Mouse (Mus musculus) midbrain, embryonic 16.5 days (tissue): Measurements from ENCODE around the gene Dock4. TPM values are rescaled to one million over a fixed set of nuclear protein-coding genes. Genes with fewer than 3 reads are reported as not detected.

Experiments used
- ATAC-seq: fragments of 200-750 bp; cut with Nextera tagmentation; 2 replicates; pipeline ENCODE4 v1.8.0; 2017; ENCODE audit warnings: moderate TSS enrichment
- H3K27ac ChIP-seq: fragments of 300-500 bp; sonication (generic); 2 replicates; pipeline ENCODE4 v1.5.1; 2014; ENCODE audit warnings: mild to moderate bottlenecking, low read length, mixed read lengths
- H3K27me3 ChIP-seq: fragments of 300-500 bp; sonication (generic); 2 replicates; pipeline ENCODE4 v1.6.1; 2014; ENCODE audit warnings: low read depth, low read length, mixed read lengths; ENCODE audit not compliant: control insufficient read depth, insufficient read depth
- H3K36me3 ChIP-seq: fragments of 300-500 bp; sonication (generic); 2 replicates; pipeline ENCODE4 v1.6.1; 2014; ENCODE audit warnings: mild to moderate bottlenecking, low read length, moderate library complexity, mixed read lengths; ENCODE audit not compliant: control insufficient read depth, insufficient read depth
- H3K4me1 ChIP-seq: fragments of 300-500 bp; sonication (generic); 2 replicates; pipeline ENCODE4 v1.6.1; 2014; ENCODE audit warnings: mild to moderate bottlenecking, low read length, mixed read lengths; ENCODE audit not compliant: control insufficient read depth, insufficient read depth
- H3K4me2 ChIP-seq: fragments of 300-500 bp; sonication (generic); 2 replicates; pipeline ENCODE4 v1.6.1; 2014; ENCODE audit warnings: mild to moderate bottlenecking, low read length, mixed read lengths
- H3K4me3 ChIP-seq: fragments of 300-500 bp; sonication (generic); 2 replicates; pipeline ENCODE4 v1.5.1; 2014; ENCODE audit warnings: low read depth, mild to moderate bottlenecking, low read length, moderate library complexity, mixed read lengths
- H3K9ac ChIP-seq: fragments of 300-500 bp; sonication (generic); 2 replicates; pipeline ENCODE4 v1.6.1; 2014; ENCODE audit warnings: low read depth, low read length, mixed read lengths
- H3K9me3 ChIP-seq: fragments of 300-500 bp; sonication (generic); replicated peaks from 2 replicates; pipeline ENCODE4 v1.6.1; 2014; ENCODE audit warnings: mild to moderate bottlenecking, low read length, mixed read lengths; ENCODE audit not compliant: control insufficient read depth, poor library complexity, severe bottlenecking
- WGBS: fragments of 180-500 bp; shearing (Covaris S2); extraction: QIAGEN DNeasy Blood & Tissue Kit; methylation state at CpG from one replicate; pipeline ENCODE4 v1.1.7; 2014; 5-methylcytosine and 5-hydroxymethylcytosine counted together
- polyA plus RNA-seq: library from polyadenylated mRNA; unstranded; fragments of >200 nt; fragmentation: Nextera tagmentation; extraction: Ambion mirVana; gene quantifications from 2 replicates; pipeline ENCODE4 v1.2.1, GENCODE M21; 2015

Dock4 gene
- polyA plus RNA-seq, 1 experiment from 2014 or later: 34.8 TPM

DNA sequence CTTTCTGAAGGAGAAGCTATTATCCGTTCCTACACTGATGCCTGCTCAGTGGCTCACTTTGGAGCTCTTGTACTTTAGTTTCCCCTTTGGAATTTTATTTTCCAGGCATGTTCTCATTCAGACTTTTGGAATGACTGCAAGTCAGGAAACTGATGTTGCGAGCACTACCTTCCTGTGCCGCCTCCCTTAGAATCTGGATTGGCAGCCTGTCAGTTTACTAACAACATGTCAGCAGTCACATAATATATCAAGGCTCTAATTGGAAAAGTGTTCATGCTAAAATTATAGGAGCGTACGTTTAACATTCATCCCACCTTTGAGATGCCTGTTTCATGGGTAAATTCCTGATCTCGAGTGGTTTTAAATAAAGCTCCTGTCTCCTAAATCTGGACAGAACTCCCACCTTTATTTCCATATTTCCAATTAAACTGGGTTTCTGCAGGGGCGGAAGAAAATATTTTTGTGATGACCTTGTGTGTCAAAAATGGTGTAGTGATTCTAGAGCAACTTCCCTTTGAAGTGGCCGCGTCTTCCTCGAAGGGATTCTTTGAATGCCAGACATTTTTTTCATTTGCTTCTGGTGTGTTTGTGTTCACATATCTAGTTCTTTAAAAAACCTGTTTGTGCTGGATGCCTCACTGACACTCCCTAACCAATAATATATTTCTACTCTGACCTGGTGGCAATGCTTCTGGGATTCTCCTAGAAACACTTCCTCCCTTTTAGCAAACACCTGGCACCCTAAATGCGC is 26.1 kb downstream of the Dock4 start:
- peaks cover 26% of the 10 kb centered on the region for H3K4me1 ChIP-seq
- no peaks in the 10 kb centered on the region for H3K27me3 ChIP-seq
- no peak overlapping the region for H3K4me3 ChIP-seq
- H3K36me3 ChIP-seq: no peaks in the 10 kb centered on the region
- 64% methylated on average over 11 of the region's 11 CpGs for WGBS
- no peak for ATAC-seq
- H3K9ac ChIP-seq: no peak overlapping the region
- no peak overlapping the region for H3K27ac ChIP-seq
- H3K4me2 ChIP-seq: peak overlapping the region; percentile 36
- no peaks in the 10 kb centered on the region for H3K9me3 ChIP-seq

DNA sequence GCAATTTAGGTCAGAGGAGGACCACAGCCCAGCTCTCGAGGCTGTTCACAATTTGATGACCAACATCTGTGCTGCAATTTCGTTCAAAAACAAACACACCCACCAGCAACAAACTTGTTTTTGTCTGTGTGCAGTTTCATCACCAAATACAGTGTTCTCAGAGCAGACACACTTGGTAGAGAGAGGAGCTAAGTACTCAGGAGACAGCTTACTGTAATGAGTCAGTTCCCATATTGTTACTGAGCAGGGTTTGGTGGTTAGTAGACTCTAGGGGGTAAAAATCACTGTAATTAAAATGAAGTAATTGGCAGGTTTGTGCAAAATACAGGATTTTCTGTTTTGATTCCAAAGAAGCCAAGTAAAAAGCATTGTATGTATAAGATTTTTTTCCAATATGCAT is 28.0 kb downstream of the Dock4 start:
- Histone ChIP-seq H3K4me1 (peaks cover 36% of the 10 kb centered on the region), H3K27me3 (no peaks in the 10 kb centered on the region), H3K4me2 (no peak overlapping the region), H3K4me3 (no peak overlapping the region), H3K36me3 (no peaks in the 10 kb centered on the region), H3K9ac (no peak overlapping the region), H3K9me3 (no peaks in the 10 kb centered on the region), H3K27ac (no peak overlapping the region)
- ATAC-seq: no peak
- 75% methylated on average over 2 of the region's 2 CpGs for WGBS

DNA sequence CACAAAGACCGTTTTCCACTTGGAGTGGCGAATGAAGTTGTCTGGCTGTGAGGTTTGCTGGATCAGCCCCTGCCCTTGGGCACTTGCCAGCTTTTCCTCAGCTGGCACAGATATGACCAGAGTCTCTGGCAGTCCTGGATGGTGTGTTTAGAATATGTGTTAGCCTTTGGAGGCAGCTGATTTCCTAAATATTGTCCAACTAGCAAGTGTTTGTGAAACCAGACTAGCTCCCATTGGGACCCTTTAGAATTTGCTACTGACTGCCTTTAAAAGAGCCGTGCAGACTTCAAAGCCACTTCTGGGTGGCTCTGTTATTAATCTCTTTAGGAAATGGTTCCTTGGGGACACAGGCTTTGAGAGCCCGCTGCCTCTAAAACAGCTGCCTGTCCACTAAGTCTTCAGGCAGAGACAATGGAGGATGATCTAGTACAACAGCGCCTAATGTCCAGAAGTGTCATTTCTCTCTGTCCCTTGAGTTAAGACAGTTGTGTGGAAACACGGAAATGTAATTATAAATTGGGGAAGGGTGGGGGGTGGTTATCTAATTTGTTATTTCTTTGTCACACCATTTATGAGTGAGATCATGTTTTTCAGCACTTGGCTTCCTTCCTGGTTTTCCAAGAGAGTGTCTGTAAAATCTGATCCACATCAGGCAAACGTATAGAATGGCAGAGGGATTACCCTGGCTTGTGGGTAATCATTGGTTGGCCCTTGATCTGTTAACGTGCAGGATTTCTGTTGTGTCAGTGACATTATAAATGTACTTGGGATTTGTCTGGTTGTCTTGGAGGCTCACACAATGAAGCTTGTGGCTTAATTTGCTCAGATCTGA is 32.1 kb downstream of the Dock4 start:
- peak; percentile 57; the same call in 1 of the 2 replicates for ATAC-seq
- WGBS: 17% methylated on average over 8 of the region's 8 CpGs
- H3K27ac ChIP-seq: no peak overlapping the region; the same call in 1 of the 2 replicates

GRCm38 (mm10) chr12:40484224-40484623 is 38.5 kb downstream of the Dock4 start:
- H3K4me2 ChIP-seq: peak overlapping the region; percentile 12; the same call in 1 of the 2 replicates
- WGBS: 15% methylated on average over 3 of the region's 3 CpGs
- peaks cover 17% of the 10 kb centered on the region for H3K4me1 ChIP-seq
- H3K27me3 ChIP-seq: no peaks in the 10 kb centered on the region
- H3K36me3 ChIP-seq: no peaks in the 10 kb centered on the region
- ATAC-seq: peak; percentile 72
- no peak overlapping the region for H3K27ac ChIP-seq
- no peaks in the 10 kb centered on the region for H3K9me3 ChIP-seq
- no peak overlapping the region for H3K9ac ChIP-seq
- no peak overlapping the region for H3K4me3 ChIP-seq

More for the DNA sequence above, 32.1 kb downstream of the Dock4 start:
- H3K4me1 ChIP-seq: peaks cover 21% of the 10 kb centered on the region
- H3K36me3 ChIP-seq: no peaks in the 10 kb centered on the region
- H3K4me2 ChIP-seq: no peak overlapping the region
- H3K9ac ChIP-seq: no peak overlapping the region
- no peak overlapping the region for H3K4me3 ChIP-seq
- no peaks in the 10 kb centered on the region for H3K9me3 ChIP-seq
- H3K27me3 ChIP-seq: no peaks in the 10 kb centered on the region

GRCm38 (mm10) chr12:40485210-40485609 is 39.5 kb downstream of the Dock4 start:
- Histone ChIP-seq H3K27me3 (no peaks in the 10 kb centered on the region), H3K9ac (no peak overlapping the region), H3K4me1 (peaks cover 17% of the 10 kb centered on the region), H3K4me3 (no peak overlapping the region), H3K9me3 (no peaks in the 10 kb centered on the region), H3K4me2 (no peak overlapping the region), H3K36me3 (no peaks in the 10 kb centered on the region), H3K27ac (no peak overlapping the region)
- 96% methylated on average over 1 of the region's 1 CpGs for WGBS
- no peak for ATAC-seq

DNA sequence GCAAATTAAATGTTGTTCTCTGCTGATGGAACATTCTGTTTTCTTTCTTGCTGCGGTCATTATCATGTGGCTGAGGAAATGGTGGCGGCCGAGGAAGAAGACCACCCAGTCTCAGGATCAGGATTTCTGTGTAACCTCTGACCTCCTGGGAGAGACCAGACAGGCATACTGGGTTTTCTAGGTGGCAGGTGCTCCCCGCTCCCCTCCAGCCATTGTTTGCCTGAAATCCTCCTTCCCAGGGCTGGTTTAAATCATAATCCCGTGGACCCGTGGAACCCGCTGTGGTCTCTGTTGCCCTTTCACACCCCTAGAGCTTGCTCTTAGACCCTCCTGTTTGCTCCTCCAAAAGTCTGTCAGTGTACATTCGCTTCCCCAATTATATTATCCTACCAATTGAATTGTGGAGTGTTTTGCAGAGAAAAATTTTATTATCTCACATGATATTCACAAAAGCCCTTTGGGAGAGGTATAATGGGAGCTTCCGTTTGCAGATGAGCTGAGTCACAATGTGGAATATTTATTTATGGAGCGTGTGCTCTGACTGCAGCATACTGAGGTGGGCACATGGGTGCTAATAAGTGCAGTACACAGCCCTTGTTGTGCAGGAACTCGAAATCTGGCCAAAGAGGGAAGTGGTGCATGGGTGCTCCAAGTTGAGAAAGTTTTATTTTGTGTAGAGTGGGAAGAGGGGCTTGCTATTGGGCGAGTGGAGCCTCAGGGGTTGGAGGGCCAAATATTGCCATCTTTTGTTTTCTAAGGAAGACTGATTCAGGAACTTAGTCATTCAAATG is 40.5 kb downstream of the Dock4 start:
- no peaks in the 10 kb centered on the region for H3K27me3 ChIP-seq
- no peak for ATAC-seq
- H3K36me3 ChIP-seq: no peaks in the 10 kb centered on the region
- H3K4me2 ChIP-seq: no peak overlapping the region
- WGBS: 40% methylated on average over 12 of the region's 12 CpGs
- H3K27ac ChIP-seq: no peak overlapping the region
- no peak overlapping the region for H3K9ac ChIP-seq
- H3K4me1 ChIP-seq: peaks cover 28% of the 10 kb centered on the region
- H3K9me3 ChIP-seq: no peaks in the 10 kb centered on the region
- no peak overlapping the region for H3K4me3 ChIP-seq

- no peak overlapping the region for H3K27ac ChIP-seq
- 71% methylated on average over 11 of the region's 11 CpGs for WGBS
- no peak overlapping the region for H3K4me3 ChIP-seq
Observed at GRCm38 (mm10) chr12:40496387-40496786, 50.6 kb downstream of the Dock4 start.

DNA sequence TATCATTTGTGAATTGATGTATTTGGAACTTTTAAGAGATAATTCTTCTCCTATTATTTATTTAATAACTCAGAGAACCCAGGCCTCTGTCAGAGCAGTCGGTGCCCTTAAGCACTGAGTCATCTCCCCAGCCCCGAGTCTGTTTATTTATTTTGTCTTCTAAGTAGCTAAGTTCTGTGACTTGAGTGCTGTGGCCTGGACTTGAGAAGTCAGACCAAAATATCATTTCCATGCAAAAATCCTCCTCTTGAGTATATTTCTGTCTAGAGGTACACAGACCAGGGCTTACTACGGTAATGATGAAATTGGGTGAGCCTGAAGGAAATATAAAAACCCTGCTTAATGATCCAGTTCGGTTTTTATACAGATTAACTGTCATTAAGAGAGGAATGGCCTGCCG is 52.1 kb downstream of the Dock4 start:
- no peaks in the 10 kb centered on the region for H3K27me3 ChIP-seq
- no peak overlapping the region for H3K4me2 ChIP-seq
- no peak for ATAC-seq
- H3K4me1 ChIP-seq: peaks cover 3% of the 10 kb centered on the region; the same call in 1 of the 2 replicates
- H3K9ac ChIP-seq: no peak overlapping the region
- H3K9me3 ChIP-seq: no peaks in the 10 kb centered on the region
- 66% methylated on average over 5 of the region's 5 CpGs for WGBS
- H3K4me3 ChIP-seq: no peak overlapping the region
- H3K27ac ChIP-seq: no peak overlapping the region
- no peaks in the 10 kb centered on the region for H3K36me3 ChIP-seq

More at GRCm38 (mm10) chr12:40496387-40496786, 50.6 kb downstream of the Dock4 start:
- H3K9me3 ChIP-seq: no peaks in the 10 kb centered on the region
- no peak overlapping the region for H3K4me2 ChIP-seq
- H3K9ac ChIP-seq: no peak overlapping the region
- H3K36me3 ChIP-seq: no peaks in the 10 kb centered on the region
- peaks cover 3% of the 10 kb centered on the region; the same call in 1 of the 2 replicates for H3K4me1 ChIP-seq
- no peak for ATAC-seq
- H3K27me3 ChIP-seq: no peaks in the 10 kb centered on the region
